Mouse (Mus musculus) MEL (cell line): ENCODE data around the gene Bcl2l14.

ENCODE experiments used
- MAX ChIP-seq: IDR thresholded peaks from 2 replicates; pipeline ENCODE4 v1.6.1; 2011; ENCODE audit warnings: low read length, improper control_type of control experiment
- ZC3H11A ChIP-seq: IDR thresholded peaks from 2 replicates; pipeline ENCODE4 v1.6.1; 2012; ENCODE audit warnings: low read depth, mild to moderate bottlenecking, inconsistent platforms, low read length, improper control_type of control experiment

GRCm38 (mm10) chr6:134449958-134450357, 53.8 kb downstream of the Bcl2l14 start:
- TF ChIP-seq MAX (no peak), ZC3H11A (no peak)
